Mouse (Mus musculus): ENCODE data around the gene Gm45062.

- no peak for TF ChIP-seq CTCF (IDR thresholded peaks at IDR 0.05; ENCODE audit: insufficient read depth, low read depth, low read length)
- no peak for TF ChIP-seq POLR2A (IDR thresholded peaks at IDR 0.05; ENCODE audit: insufficient read depth, low read depth, low read length)
Observed at GRCm38 (mm10) chr6:8374712-8375111, 115.5 kb downstream of the Gm45062 start.
